Mouse (Mus musculus): ENCODE measurements at regions not wholly inside any gene's neighbourhood (a gene's known extent, or its start where the extent isn't known, plus 50 kb on each side); places are given as distances from the start of the nearest gene placed in this dataset.

- TF ChIP-seq CTCF (IDR thresholded peaks at IDR 0.05; ENCODE audit: low read depth, low read length) (no peak), TAL1 (conservative IDR thresholded peaks at IDR 0.05; ENCODE audit: low read depth, low read length) (no peak), GATA1 (IDR thresholded peaks at IDR 0.05; ENCODE audit: borderline replicate concordance, low read length) (no peak)
These were observed 584.4 kb downstream of the Tbc1d22a start for GRCm38 (mm10) chr15:86798474-86799178.
